Mouse (Mus musculus) lung, postnatal 25 days (tissue): ENCODE measurements around the gene Fam110a.
"Not testable (repeated sequence)": the region's sequence is repeated elsewhere in the genome, so short reads cannot be mapped to it uniquely, and the experiment has no call there.

Experiments
- DNase-seq: peaks from one replicate; pipeline ENCODE4 v3.0.0; 2022; ENCODE audit warnings: low spot score

Fam110a gene

DNA sequence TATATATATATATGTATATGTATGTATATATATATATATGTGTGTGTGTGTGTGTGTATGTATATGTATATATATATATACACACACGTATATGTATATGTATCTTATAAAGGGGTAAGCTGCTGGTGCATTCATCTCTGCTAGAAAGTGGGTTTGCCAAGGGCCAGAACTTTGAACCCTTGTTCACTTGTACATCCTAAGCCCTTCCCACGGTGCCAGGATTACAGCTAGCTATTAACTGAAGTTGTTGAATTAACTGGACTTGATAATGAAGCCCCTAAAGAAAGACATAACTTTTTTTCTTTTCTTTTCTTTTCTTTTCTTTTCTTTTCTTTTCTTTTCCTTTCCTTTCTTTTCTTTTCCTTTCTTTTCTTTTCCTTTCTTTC, 17.2 kb upstream of the Fam110a start:
- DNase-seq, result not testable (repeated sequence)

DNA sequence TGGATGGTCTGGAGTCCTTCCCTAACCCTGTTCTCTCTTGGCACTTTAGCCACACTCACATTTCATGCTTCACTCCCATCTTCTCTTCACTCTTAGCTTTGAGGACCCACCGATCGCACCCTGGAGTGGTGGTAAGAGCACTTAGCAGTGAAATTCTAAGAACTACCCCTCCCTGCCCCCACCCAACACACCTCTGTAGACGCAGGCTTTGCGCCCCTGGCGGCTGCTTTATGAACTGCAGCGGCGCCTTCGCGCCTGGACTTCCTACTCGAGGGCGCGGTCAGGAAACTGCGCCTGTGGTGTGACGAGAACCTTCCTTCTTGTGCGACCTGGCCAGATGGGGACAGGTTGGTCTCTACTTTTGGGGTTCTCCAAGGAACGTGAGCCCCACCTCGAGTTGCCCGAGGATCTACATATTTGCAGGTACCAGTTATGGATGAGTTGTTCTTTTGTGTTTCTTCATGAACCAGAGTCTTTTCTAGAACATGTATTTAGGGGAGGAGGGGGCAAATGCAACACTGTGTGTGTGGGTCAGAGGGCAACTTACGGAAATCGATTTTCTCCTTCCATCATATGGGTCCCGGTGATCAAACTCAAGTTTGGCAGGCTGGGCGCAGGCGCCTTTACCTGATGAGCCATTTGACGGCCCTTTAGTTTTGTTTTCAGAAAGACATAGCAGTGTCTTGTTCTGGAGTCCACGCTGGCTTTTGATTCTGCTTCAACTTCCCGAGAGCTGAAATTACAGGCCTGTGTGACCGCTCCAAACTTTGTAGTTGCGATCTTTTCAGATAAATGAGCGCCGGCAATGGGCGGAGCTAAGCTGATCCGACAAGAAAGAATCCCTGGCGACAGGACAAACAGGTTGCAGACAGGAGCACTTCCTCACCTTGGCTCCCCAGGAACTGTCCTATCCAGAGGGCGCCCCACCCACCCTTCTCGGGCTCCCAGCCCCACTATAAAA, 16.5 kb upstream of the Fam110a start, which contains the start of gene Slc52a3:
Gene Slc52a3 (plus strand): TSS at position 283 of the 961 bp plus-strand sequence.
- peak; percentile 93 for DNase-seq

DNA sequence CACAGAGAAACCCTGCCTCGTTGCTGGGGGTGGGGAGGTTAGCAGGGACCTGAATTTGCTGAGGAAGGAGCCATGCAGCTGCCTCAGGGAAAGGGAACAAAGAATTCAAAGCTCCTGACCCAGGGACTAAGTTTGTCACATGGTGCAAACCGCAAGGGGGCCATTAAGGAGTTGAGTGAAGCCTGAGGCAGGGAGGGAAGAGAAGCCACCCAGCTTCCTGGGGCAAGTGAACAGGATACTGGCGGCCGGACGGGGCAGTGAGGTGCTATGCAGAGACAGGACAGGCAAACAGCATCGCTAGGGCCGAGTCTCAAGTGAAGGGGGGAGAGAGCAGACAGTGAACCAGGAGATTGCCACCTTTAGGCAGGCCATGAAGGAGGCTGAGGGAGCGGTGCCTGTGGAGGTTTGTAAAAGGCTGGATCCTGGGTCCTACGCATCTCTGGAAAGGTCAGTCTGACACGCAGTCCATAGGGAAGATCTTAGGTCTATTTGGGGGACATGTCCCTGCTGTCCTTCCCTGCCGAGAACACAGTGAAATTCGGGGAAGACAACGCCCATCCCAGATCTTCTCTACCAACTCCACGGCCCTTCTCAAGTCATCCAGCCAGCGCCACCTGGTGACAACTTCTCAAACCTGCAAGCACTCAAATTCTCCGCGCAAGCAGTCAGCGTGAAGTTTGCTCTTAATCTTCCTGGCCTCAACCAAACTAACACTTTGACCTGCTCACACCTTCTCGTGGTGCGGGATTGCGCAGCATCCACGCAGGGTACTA, 14.5 kb upstream of the Fam110a start:
- DNase-seq, result peak; percentile 82

DNA sequence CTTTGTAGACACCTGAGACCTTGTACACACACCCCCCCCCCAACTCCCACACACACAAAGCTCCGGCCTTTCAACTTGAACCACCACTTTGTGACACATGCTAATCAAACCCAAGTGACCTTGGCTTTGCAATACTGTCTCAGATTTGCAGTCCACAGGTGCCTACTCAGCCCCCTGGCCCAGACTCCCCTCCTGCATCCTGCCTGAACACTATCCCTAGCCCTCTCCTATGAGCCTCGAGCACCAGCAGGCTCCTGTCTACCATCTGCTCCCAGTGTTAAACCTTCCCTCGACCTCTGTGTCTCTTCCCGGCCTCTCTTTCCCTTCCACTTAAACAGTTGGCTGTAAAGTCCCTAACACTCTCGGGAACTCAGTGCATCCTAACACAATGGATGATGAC, 11.4 kb upstream of the Fam110a start:
- DNase-seq, result no peak

DNA sequence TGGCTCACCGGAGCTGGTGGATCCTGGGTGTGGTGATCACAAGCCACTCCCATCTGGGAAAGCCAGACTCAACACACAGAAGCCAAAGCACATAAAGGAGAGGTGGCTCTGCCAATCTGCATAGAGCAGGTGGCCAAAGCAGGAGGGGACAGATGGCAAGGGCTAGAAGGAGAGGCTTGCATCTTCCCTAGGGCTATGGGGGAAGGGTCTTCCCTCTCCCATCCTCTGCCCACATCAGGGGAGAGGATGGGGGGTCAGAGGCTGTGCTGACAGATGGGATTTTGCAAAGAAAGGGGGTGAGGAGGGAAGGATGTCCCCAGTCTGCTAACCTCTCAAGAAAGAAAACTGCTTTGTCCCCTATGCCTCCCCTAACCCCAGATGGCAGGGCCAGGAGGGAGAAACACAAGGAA, 11.0 kb upstream of the Fam110a start:
- no peak for DNase-seq

DNA sequence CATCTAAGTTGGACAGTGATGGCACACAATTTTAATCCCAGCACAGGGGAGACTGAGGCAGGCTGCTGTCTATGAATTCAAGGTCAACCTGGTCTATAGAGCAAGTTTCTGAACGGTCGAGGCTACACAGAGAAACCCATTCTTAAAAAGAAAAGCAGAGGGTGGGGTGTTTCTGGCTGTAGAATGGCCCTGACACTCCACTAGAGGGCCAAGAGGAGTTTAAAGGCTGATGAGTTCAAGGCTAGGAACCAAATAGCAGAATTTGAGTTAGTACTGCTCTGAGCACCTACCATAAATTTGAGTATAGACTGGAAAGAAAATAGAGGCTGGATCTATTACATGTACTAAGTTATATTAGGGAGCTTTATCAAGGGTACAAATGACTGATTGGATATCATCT, 9.0 kb upstream of the Fam110a start:
- DNase-seq, result no peak

DNA sequence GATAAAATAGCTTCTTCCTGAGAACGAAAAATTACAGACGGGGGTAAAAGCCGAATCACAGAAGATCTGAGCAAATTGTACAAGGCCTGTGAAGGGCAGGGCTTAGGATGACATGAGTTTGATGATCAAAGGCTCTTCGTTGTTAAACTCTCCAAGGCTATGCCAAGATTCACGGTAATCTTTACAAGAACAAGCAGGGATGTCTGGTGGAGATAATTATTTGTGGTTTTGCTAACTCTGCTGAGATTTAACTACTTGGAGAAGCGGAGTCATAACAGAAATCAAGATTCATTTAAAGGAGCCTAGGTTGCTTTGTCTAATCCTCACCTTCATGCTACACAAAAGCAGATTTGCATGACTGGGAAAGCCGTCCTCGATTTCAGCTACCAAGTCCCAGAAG, 6.9 kb upstream of the Fam110a start:
- no peak for DNase-seq

DNA sequence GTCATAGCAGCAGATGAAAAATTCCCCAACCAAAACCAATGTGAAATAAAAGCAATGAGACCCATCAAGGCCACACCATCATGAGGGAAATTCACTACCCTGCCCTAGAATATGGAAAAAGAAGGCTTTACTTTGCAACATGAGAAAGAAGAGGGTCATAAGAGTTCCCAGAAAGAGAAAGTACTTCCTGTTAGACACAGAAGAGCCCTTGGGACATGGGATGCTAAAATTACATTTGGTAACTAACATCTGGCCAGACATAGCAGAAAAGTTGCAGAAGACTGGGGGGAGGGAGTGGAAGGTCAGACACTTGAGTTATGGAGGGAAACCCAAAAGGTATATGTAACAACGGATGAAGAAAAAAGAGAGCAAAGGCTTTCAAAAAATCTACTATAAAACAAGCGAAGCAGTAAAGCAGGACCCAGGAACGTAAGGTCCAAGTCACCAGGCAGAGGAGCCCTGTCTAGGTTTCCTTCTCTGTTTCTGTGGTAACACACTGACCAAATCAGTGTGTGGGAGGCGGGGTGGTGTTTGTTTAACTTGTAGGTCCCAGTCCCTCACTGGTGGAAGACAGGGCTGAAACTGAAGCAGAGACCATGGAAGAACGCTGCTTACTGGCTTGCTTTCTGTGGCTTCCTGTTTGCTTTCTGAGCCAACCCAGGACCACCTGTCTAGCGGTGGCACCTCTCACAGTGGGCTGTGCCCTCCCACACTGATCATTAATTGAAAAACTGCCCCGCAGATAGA, 5.6 kb upstream of the Fam110a start:
- no peak for DNase-seq

DNA sequence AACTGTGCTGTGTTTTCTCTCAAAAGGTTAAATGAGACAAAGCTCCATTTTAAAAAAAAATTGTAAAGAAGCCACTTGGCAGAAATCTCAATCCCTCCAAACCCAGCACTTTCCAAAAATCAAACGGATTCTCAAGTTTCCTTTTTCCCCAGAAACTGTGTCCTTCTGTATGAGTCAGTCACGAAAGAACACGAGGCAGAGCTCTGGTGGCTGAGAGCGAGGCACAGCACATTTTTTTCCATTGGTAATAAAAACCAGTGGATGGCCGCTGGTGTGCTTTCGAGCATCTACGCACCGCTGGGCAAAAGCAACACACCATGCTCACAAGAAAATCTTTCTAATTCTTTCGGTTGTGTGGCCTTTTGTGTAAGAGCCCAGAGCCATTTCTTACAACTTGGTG, 4.0 kb upstream of the Fam110a start:
- DNase-seq, result no peak

DNA sequence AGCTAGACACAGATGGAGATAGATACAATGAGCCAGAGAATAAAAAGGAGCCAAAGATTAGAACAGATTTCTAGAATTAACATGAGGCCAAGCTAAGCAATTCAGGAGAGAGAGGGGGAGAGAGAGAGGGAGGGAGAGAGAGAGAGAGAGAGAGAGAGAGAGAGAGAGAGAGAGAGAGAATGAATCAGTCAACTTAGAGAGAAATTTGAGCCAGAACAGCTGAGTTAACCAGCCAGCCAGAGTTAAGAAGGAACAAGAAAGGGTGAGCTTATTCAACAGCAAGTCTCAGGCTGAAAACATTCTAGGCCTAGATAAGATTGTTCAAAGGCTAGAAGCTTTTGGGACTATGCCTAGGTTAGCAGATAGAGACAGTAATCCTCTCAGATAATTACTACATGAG, 2.5 kb upstream of the Fam110a start:
- no peak for DNase-seq

DNA sequence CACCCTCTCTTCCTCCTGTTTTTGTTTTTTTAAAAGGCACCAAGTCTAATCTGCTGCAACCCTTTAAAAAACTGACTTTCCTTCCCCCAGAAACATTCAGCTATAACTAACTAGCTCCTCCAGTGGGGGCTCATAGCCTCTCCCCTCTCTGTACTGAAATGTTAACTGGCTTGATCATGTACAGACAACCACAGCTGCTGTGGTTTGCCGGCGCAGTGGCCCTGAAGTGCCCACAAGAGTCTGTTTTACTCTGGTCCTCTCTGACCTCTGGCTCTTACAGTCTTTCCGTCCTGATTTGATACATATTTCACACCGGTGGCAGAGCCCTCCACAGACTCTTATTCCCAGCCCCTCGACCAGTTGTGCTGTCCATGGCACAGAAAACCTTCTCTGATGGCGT, 1.2 kb upstream of the Fam110a start:
- no peak for DNase-seq

DNA sequence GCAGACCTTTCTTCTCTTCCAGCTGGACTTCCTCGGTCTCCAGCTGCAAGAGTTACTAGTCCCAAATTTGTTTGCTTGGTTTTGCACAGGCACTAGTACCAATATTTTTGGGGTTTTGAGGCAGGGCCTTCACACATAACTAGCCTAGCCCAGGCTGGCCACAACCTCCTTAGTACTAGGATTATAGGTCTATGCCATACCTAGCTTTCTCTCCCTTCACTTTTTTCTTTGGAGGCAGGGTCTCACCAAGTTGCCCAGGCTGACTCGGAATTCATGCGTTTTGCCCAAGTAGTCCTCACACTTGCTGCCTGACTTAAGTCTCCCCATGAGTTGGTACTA, 305 bp upstream of the Fam110a start:
- DNase-seq, result no peak

DNA sequence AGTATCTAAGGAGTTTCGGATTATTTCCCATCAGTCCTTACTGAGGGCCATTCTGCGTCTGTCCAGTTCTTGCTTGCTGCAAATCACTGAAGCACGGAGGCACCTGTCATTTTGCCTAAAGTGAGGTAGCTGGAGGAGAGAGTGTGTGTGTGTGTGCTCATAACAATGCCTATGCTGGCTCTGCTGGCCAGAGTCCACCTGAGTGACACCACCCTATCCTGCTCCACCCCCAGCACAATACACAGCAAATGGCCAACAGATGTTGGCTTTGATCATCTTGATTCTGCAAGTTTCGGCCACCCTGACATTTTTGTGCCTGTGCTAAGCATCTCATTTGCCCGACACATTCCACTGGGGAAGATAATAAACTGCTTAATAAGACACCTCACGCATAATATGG, 1.5 kb downstream of the Fam110a start:
- DNase-seq, result no peak

DNA sequence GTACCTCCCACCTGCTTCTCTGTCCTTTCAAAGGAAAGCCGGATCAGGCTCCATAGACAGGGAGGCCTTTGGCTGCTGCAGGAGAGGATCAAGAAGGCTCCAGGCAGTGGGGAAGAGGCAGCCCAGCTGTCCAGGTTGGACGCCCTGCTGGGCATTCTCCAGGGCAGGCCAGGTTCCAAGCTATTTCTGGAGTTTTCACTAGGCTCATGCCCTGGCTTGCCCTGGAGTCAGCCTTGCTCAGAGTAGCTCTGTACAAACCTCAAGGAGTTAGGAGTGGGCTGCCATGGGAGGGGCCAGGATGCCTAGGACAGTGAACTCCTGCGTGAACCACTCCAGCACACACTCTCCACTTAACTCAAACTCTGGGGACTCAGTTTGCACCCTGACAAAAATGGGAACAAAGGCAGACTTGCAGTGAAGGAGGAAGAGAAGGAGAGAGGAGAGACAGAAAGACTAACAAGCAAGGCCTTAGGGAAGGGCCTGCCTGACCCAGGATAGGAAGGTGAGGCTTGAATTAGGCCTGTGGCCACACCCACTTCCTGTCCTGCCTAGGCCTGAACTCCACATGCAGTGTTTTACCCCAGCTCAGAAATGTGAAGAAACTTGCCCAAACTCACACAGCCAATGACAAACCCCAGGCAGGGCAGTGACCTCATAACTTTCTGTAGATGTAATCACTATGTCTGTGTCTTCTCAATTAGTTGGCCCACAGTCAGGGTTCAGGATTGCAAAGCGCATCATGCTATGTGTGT, 2.2 kb downstream of the Fam110a start:
- DNase-seq, result peak; percentile 56

DNA sequence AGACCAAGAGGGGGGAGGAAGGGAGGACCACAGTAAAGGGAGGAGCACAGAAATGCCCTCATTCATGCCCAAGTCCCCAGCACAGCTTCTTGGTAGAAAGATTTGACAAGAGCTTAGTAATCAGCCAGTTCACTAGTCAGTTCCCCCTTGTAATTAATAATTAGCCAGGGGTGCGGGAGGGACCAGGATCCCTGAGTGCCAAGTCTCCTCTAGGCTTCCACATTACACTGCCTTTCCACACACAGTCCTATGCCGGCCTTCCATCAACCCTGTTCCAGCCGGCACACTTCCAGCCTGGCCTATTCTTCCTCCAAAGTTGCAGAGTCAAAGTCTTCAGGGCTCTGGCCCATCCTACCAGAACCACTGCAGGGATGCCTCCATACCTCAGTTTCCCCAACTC, 4.0 kb downstream of the Fam110a start:
- peak; percentile 43 for DNase-seq

DNA sequence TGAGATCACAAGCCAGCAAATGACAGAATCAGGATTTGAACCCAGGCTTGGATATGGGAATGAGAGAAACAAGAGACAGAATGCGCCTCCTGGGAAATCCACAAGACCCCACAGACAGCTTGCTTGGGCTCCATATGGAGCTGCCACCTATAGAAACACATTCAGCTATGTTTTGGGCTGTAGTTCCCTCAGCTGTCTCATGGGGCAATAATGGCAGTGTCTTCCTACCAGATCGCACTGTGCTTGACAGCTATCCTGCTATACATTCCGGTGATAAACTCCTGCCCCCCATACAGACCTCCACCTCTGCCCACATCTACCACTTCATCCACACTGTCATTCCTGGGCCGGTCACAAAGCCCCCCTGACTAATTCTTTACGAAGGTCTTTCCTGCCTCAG, 4.7 kb downstream of the Fam110a start:
- no peak for DNase-seq

DNA sequence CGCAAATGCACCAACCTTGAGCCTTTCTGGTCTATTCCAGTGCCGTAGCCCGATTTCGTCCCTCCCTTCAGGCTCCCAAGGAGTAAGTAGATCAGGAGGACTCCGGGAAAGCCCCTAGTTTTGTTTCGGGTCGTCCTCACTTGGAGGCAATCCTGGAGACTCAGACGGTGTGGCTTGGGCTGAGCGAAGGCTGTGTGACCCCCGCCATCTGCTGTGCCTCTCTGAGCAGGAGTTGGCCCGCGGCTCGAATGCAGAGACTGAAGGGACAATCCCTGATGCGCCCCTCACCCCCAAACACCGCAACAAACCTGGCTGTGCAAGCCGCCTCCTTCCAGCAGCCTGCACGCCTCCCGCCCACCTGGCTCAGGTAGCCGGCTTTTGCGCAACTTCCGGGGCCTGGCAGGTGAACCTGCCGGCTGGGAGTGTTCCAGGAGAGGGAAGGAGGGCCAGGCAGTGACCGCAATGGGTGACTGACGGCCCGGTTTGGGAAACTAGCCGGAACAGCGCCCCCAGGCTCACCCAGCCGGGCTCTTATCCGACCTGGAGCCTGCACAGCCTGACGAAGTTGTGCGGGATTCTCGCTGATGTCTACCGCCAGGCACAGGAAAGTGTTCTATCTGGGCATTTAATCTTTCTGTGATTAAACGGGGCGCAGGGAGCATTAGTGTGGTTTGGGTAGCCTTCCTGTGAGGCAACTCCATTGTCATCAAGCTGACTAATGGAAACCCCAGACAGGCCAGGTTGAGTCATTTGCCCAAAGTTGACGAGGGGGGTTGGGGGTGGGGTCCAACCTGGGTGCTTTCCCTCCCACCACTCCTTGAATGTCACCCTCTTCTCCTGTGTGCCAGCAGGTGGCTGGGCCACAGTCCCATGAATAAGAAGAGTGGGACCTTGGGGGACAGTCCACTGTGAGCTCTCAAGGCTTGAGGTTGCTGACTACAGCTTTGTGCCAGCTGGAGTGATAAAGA, 6.1 kb downstream of the Fam110a start:
- DNase-seq, result peak; percentile 87

DNA sequence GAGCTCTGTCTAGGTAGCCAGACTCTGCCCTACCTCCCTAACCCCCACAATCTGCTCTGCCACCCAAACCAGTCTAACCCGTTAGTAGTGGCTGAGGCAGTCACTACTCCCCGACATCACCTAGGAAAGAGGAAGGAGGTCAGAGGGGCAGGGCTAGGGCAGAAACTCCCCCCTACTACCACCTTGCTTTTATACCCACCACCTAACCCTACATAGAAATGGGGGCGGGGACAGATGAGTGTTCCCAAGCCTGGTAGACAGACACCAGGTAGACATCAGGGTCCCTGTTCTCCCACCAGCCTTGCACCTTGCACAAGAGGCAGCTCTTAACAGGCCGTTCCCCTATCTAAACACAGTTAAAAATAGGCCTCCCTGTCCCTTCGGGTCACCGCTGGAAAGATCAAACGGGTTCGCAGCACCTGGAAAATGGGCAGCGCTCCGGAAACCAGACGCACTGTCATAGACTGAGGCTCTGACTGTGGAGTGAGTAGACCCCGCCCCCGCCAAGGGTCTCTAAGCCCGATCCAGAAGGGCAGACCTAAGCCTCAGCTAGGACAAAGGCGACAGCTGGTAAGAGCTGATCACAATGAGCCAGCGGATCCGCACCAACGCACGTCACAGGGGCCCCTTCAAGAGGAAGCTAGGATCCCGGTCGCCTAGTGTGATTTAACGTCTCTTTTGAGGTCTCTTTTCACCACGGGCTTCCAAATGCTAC, 7.0 kb downstream of the Fam110a start:
- DNase-seq, result peak; percentile 56

DNA sequence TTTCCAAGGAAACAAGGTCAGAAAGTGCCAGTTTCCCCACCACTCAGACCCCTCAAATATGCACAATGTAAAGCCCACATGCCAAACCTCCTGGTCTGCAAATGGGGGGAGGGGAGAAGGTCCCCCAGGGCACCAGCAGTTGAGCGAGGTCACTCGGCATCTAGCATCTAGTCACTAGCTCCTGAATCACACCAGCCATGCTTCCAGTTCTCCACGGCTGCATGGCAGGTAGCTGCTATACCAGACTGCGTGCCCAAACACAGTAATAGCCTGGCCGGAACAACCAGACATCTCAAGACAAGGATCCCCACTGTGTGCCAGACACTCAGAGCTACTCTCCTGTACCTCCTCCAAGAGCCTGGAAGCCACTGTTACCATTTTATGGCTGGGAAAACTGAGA, 8.3 kb downstream of the Fam110a start:
- DNase-seq, result no peak
